18 mouse cellular contexts compared by ENCODE assay signal in the genomic region with DNA sequence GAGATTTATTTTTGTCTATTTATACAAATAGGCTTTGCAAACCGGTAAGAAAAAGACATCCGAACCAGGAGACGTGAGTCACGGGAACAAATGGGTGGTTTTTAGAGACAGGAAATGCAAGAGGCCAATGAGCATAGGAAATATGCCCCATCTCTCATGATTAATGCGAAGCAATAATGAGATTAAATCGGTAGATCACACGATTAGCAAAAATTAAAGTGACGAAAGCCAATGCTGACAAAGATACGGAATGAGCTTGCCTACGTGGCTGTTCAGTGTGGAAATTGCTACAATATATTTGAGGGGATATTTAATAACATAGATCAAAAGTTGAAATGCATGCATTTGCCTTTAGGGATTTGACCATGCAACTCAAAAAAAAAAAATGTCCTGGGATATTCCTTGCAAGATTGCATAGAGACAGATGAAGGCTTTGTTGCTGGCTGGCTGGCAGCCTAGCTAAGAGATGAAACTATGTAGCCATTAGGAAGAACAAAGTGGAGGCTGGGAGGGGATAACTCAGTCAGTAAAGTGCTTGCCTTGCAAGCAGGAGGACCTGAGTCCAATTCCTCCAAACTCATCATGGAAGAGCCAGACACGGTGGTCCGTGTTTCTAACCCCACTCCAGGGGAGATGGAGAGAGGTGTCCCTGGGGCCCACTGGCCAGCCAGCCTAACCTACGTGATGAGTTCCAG.
DNase-seq lines count a peak whose midpoint lies in the region; ATAC-seq lines count a peak whose summit lies in the region.
"Had no signal": no experiment of that assay in that cellular context is flagged by ENCODE, and none has a peak within 500 bp of the region (broad histone marks: within the 10 kb centered on the region; RNA-seq: fewer than 3 reads in every experiment).

No protein-coding gene starts in this region.

- H3K4me3 ChIP-seq in kidney, embryonic 15.5 days (replicated peaks): no peak overlapping the region
- H3K4me3 ChIP-seq in lung, embryonic 16.5 days (ENCODE audit: low read length): no peak overlapping the region
- H3K4me3 ChIP-seq in midbrain, embryonic 14.5 days (replicated peaks; ENCODE audit: low read depth, low read length): no peak overlapping the region
- no peak overlapping the region for H3K4me3 ChIP-seq in midbrain, embryonic 16.5 days (ENCODE audit: low read depth, low read length)
- H3K4me3 ChIP-seq in forebrain, embryonic 13.5 days: no peak overlapping the region
- H3K4me3 ChIP-seq: embryonic facial prominence, embryonic 13.5 days; forebrain, embryonic 12.5 days; heart, embryonic 12.5 days had no signal

- H3K27ac ChIP-seq in kidney, embryonic 15.5 days: peak overlapping the region; percentile 51
- peak overlapping the region; percentile 1; the same call in 1 of the 2 replicates for H3K27ac ChIP-seq in lung, embryonic 16.5 days (ENCODE audit: low read length)
- no peak overlapping the region for H3K27ac ChIP-seq in midbrain, embryonic 14.5 days (replicated peaks; ENCODE audit: low read depth, low read length)
- H3K27ac ChIP-seq in midbrain, embryonic 16.5 days (ENCODE audit: low read length): no peak overlapping the region
- no peak overlapping the region for H3K27ac ChIP-seq in forebrain, embryonic 13.5 days
- H3K27ac ChIP-seq: embryonic facial prominence, embryonic 13.5 days; forebrain, embryonic 12.5 days had no signal

- no peak for DNase-seq in kidney, postnatal 10 days
- no peak for DNase-seq in lung, adult 18-20 months
- DNase-seq in midbrain, embryonic 14.5 days: peak; percentile 36
- peak; percentile 16 for DNase-seq in brain, adult 2 months (ENCODE audit: low read depth, low spot score)
- DNase-seq: adrenal gland, postnatal 10 days; cerebellum, adult 18-20 months; cerebellum, adult 9-11 months; cerebellum, postnatal 36 days; forebrain, postnatal 0 days; gastrocnemius, postnatal 14 days; heart, postnatal 36 days had no signal

- H3K4me2 ChIP-seq in kidney, embryonic 15.5 days: no peak overlapping the region
- H3K4me2 ChIP-seq in lung, embryonic 16.5 days (ENCODE audit: low read depth, low read length): no peak overlapping the region
- no peak overlapping the region for H3K4me2 ChIP-seq in midbrain, embryonic 14.5 days (ENCODE audit: low read length)
- no peak overlapping the region for H3K4me2 ChIP-seq in midbrain, embryonic 16.5 days (ENCODE audit: low read length)
- no peak overlapping the region for H3K4me2 ChIP-seq in forebrain, embryonic 13.5 days
- H3K4me2 ChIP-seq: embryonic facial prominence, embryonic 13.5 days; forebrain, embryonic 12.5 days; heart, embryonic 12.5 days had no signal

- no peak overlapping the region for H3K9ac ChIP-seq in kidney, embryonic 15.5 days
- no peak overlapping the region for H3K9ac ChIP-seq in lung, embryonic 16.5 days (ENCODE audit: low read length)
- no peak overlapping the region for H3K9ac ChIP-seq in midbrain, embryonic 14.5 days (replicated peaks; ENCODE audit: low read length)
- no peak overlapping the region for H3K9ac ChIP-seq in midbrain, embryonic 16.5 days (ENCODE audit: low read depth, low read length)
- no peak overlapping the region for H3K9ac ChIP-seq in forebrain, embryonic 13.5 days
- H3K9ac ChIP-seq: embryonic facial prominence, embryonic 13.5 days; forebrain, embryonic 12.5 days; forebrain, postnatal 0 days; heart, embryonic 12.5 days had no signal

- 74% methylated on average over 13 of the region's 13 CpGs for WGBS in kidney, embryonic 15.5 days
- 66% methylated on average over 13 of the region's 13 CpGs for WGBS in lung, embryonic 16.5 days
- WGBS in midbrain, embryonic 14.5 days: 54% methylated on average over 13 of the region's 13 CpGs
- whole genome bisulfite sequencing in midbrain, embryonic 16.5 days: 57% methylated on average over 13 of the region's 13 CpGs
- WGBS in forebrain, embryonic 13.5 days: 88% methylated on average over 13 of the region's 13 CpGs

- no peaks in the 10 kb centered on the region for H3K9me3 ChIP-seq in kidney, embryonic 15.5 days (replicated peaks)
- no peaks in the 10 kb centered on the region for H3K9me3 ChIP-seq in lung, embryonic 16.5 days (ENCODE audit: control insufficient read depth, low read length)
- H3K9me3 ChIP-seq in midbrain, embryonic 14.5 days (ENCODE audit: control insufficient read depth, low read length): no peaks in the 10 kb centered on the region
- H3K9me3 ChIP-seq in midbrain, embryonic 16.5 days (replicated peaks; ENCODE audit: control insufficient read depth, low read length, poor library complexity, severe bottlenecking): no peaks in the 10 kb centered on the region
- no peaks in the 10 kb centered on the region for H3K9me3 ChIP-seq in forebrain, embryonic 13.5 days (replicated peaks)
- H3K9me3 ChIP-seq: embryonic facial prominence, embryonic 13.5 days; forebrain, embryonic 12.5 days; heart, embryonic 12.5 days had no signal

- no peaks in the 10 kb centered on the region for H3K36me3 ChIP-seq in kidney, embryonic 15.5 days
- no peaks in the 10 kb centered on the region for H3K36me3 ChIP-seq in lung, embryonic 16.5 days (ENCODE audit: control insufficient read depth, insufficient read depth, low read length)
- H3K36me3 ChIP-seq in midbrain, embryonic 14.5 days (ENCODE audit: control insufficient read depth, insufficient read depth, low read length): no peaks in the 10 kb centered on the region
- no peaks in the 10 kb centered on the region for H3K36me3 ChIP-seq in midbrain, embryonic 16.5 days (ENCODE audit: control insufficient read depth, insufficient read depth, low read length)
- H3K36me3 ChIP-seq in forebrain, embryonic 13.5 days (ENCODE audit: poor library complexity, severe bottlenecking): no peaks in the 10 kb centered on the region
- H3K36me3 ChIP-seq: embryonic facial prominence, embryonic 13.5 days; forebrain, embryonic 12.5 days; heart, embryonic 12.5 days had no signal

- no peak for ATAC-seq in kidney, embryonic 15.5 days (replicated peaks; ENCODE audit: low FRiP score)
- no peak for ATAC-seq in lung, embryonic 16.5 days (ENCODE audit: low read depth)
- ATAC-seq in midbrain, embryonic 14.5 days (ENCODE audit: low FRiP score, low TSS enrichment): no peak
- no peak for ATAC-seq in midbrain, embryonic 16.5 days
- no peak for ATAC-seq in forebrain, embryonic 13.5 days
- ATAC-seq: forebrain, postnatal 0 days had no signal

- H3K27me3 ChIP-seq in kidney, embryonic 15.5 days: peaks cover 18% of the 10 kb centered on the region
- H3K27me3 ChIP-seq in lung, embryonic 16.5 days (ENCODE audit: control insufficient read depth, insufficient read depth, low read depth, low read length): no peaks in the 10 kb centered on the region
- H3K27me3 ChIP-seq in midbrain, embryonic 14.5 days (ENCODE audit: control insufficient read depth, insufficient read depth, low read length): no peaks in the 10 kb centered on the region
- no peaks in the 10 kb centered on the region for H3K27me3 ChIP-seq in midbrain, embryonic 16.5 days (ENCODE audit: control insufficient read depth, insufficient read depth, low read depth, low read length)
- no peaks in the 10 kb centered on the region for H3K27me3 ChIP-seq in forebrain, embryonic 13.5 days
- H3K27me3 ChIP-seq: embryonic facial prominence, embryonic 13.5 days; heart, embryonic 12.5 days had no signal

- peaks cover 31% of the 10 kb centered on the region for H3K4me1 ChIP-seq in kidney, embryonic 15.5 days
- peaks cover 11% of the 10 kb centered on the region; the same call in 1 of the 2 replicates for H3K4me1 ChIP-seq in lung, embryonic 16.5 days (replicated peaks; ENCODE audit: control insufficient read depth, insufficient read depth, low read length)
- peaks cover 15% of the 10 kb centered on the region for H3K4me1 ChIP-seq in midbrain, embryonic 14.5 days (ENCODE audit: control insufficient read depth, insufficient read depth, low read length)
- H3K4me1 ChIP-seq in midbrain, embryonic 16.5 days (ENCODE audit: control insufficient read depth, insufficient read depth, low read length): peaks cover 21% of the 10 kb centered on the region
- H3K4me1 ChIP-seq in forebrain, embryonic 13.5 days: peaks cover 27% of the 10 kb centered on the region

Comparison
In these comparisons a context has a peak if more than half of its experiments do, and no peak if none do; other contexts are left out.
1. H3K27ac ChIP-seq: peak in kidney, embryonic 15.5 days (single experiment) and lung, embryonic 16.5 days (single experiment); none in midbrain, embryonic 14.5 days (single experiment), midbrain, embryonic 16.5 days (single experiment) and forebrain, embryonic 13.5 days (single experiment).
2. DNase-seq: peak in midbrain, embryonic 14.5 days (single experiment) and brain, adult 2 months (single experiment); none in kidney, postnatal 10 days (single experiment) and lung, adult 18-20 months (0 of 2).